Mouse (Mus musculus) adrenal gland, adult 18-20 months (tissue): ENCODE data around the gene Ppp1r12a. TPM values are rescaled to one million over a fixed set of nuclear protein-coding genes. Genes with fewer than 3 reads are reported as not detected.
"Not testable (repeated sequence)": the region's sequence is repeated elsewhere in the genome, so short reads cannot be mapped to it uniquely, and the experiment has no call there.

Source experiments
- DNase-seq, 2 experiments: peaks; one replicate each; pipeline ENCODE4 v3.0.0; 2021 to 2022; ENCODE audit warnings: low spot score in 2 of 2
- total RNA-seq, 2 experiments: library from RNA; stranded (reverse); gene quantifications; 1 replicate in 1 of 2; 2 replicates in 1 of 2; pipeline ENCODE4 v1.2.3; 2021

Ppp1r12a gene
- total RNA-seq, 2 experiments from 2014 or later = 95.9 to 109 TPM

- no peak for DNase-seq
Measured at GRCm38 (mm10) chr10:108197498-108197897, 35.5 kb downstream of the Ppp1r12a start.

GRCm38 (mm10) chr10:108198945-108199344, 37.0 kb downstream of the Ppp1r12a start:
- no peak for DNase-seq

DNA sequence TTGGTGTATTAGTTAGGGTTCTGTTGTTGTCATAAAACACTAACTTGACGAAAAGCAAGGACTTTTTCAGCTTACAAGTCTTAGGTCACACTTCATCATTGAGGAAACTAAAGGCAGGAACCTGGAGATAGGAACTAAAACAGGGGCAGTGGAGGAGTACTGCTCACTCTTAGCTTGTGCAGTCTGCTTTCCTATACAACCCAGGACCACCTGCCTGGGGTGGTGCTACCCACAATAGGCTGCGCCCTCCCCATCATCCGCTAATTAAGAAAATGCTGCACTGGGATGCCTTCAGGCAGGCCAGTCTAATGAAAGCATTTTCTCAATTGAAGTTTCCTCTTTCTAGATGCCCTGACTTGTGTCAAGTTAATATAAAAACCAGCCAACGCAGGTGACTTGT, 40.1 kb downstream of the Ppp1r12a start:
- DNase-seq = no peak

DNA sequence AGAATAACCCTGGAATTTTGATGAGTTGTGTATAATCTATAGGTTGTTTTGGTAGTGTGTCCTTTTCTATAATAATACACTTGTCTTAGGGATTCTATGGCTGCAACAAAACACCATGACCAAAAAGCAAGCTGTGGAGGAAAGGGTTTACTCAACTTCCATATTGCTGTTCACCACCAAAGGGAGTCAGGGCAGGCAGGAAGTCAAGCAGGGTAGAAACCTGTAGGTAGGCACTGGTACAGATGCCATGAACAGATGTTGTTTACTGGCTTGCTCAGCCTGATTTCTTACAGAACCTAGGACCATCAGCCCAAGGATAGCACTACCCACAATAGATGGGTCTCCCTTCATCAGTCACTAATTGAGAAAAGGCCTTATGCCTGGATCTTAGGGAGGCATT, 41.4 kb downstream of the Ppp1r12a start:
- no peak for DNase-seq

- DNase-seq = no peak
Measured at GRCm38 (mm10) chr10:108209396-108209795, 47.4 kb downstream of the Ppp1r12a start.

DNA sequence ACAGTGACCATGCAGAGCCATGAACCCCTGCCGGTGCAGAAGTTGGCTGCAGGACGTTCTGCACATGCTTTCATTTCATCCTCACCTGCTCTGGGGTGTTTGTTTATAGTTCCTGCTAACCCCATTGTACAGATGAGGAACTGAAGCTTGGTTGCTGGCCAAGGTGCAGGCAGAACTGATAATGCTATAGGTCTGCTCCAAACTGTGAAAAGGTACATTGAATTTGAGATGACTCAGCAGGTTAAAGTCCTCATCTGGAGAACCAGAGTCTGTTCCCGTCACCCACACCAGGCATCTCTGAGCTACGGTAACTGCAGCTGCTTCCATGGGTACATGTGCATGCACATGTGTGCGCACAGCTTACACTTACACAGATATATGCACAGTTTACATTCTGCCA, 62.4 kb downstream of the Ppp1r12a start:
- DNase-seq = no peak

DNA sequence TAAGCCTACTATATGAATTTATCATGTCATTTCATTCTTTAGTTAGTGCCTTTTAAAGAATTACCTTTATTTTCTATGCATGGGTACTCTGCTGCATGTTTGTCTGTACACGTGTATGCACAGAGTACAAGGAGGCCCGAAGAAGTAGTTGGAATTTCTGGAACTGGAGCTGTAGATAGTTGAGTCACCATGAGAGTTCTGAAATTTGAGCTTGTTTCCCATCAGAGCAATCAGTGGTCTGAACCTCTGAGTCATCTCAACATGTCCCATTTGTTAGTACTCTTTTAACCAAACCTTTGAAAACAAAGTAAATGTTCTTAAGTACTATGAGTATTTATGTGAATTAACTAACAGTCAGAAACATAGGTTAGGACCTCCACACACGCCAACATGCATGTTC, 75.1 kb downstream of the Ppp1r12a start:
- no peak for DNase-seq

- no peak for DNase-seq
Measured at GRCm38 (mm10) chr10:108239061-108239460, 77.1 kb downstream of the Ppp1r12a start.

DNA sequence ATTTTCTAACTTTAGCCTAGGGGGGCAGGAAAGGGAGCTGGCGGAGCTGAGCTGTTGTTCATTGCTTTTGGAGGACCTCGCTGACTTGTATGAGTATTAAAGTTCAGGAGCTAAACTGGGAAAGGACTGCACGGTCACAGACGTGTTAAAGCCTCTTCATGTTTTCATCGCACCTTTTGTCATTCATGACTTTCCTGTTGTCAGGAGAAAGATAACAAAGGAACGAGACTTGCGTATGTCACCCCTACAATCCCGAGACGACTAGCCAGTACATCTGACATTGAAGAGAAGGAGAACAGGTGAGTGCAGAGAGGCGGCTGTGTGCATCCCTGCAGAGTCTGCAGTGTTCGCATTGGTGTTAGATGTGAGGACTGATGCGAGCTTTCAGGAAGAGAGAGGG, 88.7 kb downstream of the Ppp1r12a start:
- no peak for DNase-seq

- DNase-seq = no peak
Measured at GRCm38 (mm10) chr10:108251181-108251580, 89.2 kb downstream of the Ppp1r12a start.

GRCm38 (mm10) chr10:108255812-108256376, 93.9 kb downstream of the Ppp1r12a start:
- DNase-seq = no peak

DNA sequence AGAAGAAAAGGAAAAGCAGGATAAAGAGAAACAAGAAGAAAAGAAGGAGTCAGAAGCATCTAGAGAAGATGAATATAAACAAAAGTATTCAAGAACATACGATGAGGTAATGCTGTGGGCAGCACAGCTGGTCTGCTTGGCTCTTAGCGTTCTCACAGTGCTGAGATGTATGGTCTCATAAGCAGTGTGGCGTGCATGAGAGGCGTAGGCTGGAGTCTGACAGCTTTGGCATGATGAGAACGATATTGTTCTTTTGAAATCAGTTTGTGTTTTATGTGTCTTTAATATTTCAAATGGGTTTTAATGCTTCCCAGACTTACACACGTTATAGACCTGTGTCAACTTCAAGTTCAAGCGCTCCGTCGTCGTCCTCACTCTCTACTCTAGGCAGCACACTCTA, 98.9 kb downstream of the Ppp1r12a start:
- DNase-seq = no peak

GRCm38 (mm10) chr10:108264641-108265040, 102.6 kb downstream of the Ppp1r12a start:
- no peak for DNase-seq

GRCm38 (mm10) chr10:108271201-108271600, 109.2 kb downstream of the Ppp1r12a start:
- no peak for DNase-seq

- no peak for DNase-seq
Measured at GRCm38 (mm10) chr10:108276678-108277077, 114.7 kb downstream of the Ppp1r12a start.

GRCm38 (mm10) chr10:108277198-108277597, 115.2 kb downstream of the Ppp1r12a start:
- no peak for DNase-seq

- not testable (repeated sequence) for DNase-seq
Measured at GRCm38 (mm10) chr10:108281099-108281498, 119.1 kb downstream of the Ppp1r12a start.

DNA sequence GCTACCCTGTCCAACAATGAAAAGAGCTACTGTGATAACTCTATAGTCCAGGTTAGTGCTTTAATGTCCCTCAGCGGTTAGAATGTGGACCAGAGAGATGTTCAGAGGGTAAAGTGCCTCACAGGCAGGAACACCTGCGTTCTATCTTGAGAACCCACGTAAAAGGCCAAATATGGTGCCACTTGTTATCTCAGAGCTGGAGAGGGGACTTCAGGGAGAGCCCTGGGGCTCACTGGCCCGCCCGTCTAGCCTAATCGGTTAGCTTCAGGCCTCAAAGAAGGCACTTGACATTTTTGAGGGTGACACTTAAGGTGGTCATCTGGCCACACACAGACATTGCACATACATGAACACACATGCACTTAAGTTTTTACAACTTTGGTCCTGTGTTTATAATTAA, 120.4 kb downstream of the Ppp1r12a start:
- no peak for DNase-seq

GRCm38 (mm10) chr10:108283418-108283817, 121.4 kb downstream of the Ppp1r12a start:
- DNase-seq = no peak

GRCm38 (mm10) chr10:108283837-108284236, 121.8 kb downstream of the Ppp1r12a start:
- no peak for DNase-seq

DNA sequence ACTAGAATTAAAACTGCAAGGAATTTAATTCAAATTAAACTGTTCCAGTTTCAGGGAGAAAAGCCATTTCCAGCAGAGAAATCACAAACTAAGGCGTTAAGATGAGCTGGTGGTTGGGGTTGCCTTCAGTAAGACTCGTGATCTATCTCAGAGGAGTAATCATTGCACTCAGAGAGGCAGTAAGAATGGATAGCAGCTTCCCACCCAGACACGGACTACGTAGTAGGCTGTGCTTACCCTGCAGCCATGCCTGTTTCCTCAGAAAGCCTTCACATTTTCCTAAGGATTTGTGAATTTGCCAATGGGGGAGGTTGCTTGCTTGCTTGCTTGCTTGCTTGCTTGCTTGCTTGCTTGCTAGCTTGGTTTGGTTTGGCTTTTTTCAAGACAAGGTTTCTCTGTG, 122.5 kb downstream of the Ppp1r12a start:
- DNase-seq = no peak

GRCm38 (mm10) chr10:108284977-108285376, 123.0 kb downstream of the Ppp1r12a start:
- no peak for DNase-seq

- no peak for DNase-seq
Measured at GRCm38 (mm10) chr10:108286658-108287437, 124.9 kb downstream of the Ppp1r12a start.
